Mouse (Mus musculus): ENCODE measurements at regions not wholly inside any gene's neighbourhood (a gene's known extent, or its start where the extent isn't known, plus 50 kb on each side); places are given as distances from the start of the nearest gene placed in this dataset.

GRCm38 (mm10) chr12:77638266-77638665 lies 400.3 kb downstream of the Fut8 start:
- TF ChIP-seq ZNF384 (IDR thresholded peaks at IDR 0.05; ENCODE audit: low read depth, low read length): no peak
- TF ChIP-seq HCFC1 (IDR thresholded peaks at IDR 0.05; ENCODE audit: borderline replicate concordance, insufficient read depth, low read length): no peak
- no peak for TF ChIP-seq CHD2 (IDR thresholded peaks at IDR 0.05; ENCODE audit: low read depth, low read length)
